Mouse (Mus musculus): ENCODE results near the gene Chn2.
A peak's percentile ranks its signal among the peaks of the same experiment; 100 is the strongest.

Gene Chn2

GRCm38 (mm10) chr6:54039357-54039804 lies at the start of gene Chn2:
Chn2 (plus strand) TSS chr6:54039554.
- peak; percentile 21 for DNase-seq (ENCODE audit: low spot score)

- DNase-seq (ENCODE audit: low spot score): no peak
Observed at GRCm38 (mm10) chr6:53992386-53992785, 47.0 kb upstream of the Chn2 start.

DNA sequence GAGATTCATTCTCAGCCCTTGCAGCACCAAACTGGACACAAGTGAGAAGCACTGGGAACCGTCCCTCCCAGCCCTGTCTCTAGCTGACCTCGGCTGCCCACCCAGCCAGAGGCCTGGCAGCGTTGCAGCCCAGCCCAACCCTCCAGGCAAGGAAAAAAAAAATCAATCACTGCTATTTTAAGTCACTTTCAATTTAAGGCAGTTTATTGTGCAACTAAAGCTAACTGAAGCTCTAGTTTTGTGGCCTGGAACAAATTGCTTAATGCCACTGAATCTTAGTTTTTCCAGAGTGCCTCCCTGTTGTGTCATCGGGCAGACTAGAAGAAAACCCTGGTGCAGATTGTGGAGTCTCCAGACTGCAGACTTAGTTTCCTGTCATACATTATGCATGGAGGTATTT lies 43.8 kb upstream of the Chn2 start:
- no peak for DNase-seq (ENCODE audit: low spot score)

- DNase-seq (ENCODE audit: low spot score): no peak
Observed at GRCm38 (mm10) chr6:53996226-53996955, 43.0 kb upstream of the Chn2 start.

DNA sequence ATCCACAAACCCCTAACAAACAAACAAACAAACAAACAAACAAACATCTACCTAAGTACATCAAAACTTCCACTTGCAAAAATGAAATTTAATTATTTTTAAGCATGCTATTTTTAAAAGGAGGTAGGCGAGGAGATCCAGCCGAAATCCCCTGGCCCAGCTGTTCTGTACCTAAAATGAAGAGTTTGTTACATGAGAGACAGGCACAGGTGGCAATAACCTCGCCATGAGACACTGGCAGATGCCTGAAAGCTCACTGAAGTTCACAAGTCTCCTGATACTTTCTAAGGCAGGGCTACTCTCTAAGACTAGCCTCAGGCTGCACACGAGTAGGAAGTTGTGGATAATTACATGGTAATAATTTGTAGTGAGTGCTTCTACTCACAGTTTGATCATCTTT lies 34.1 kb upstream of the Chn2 start:
- DNase-seq (ENCODE audit: low spot score): no peak

- no peak for DNase-seq (ENCODE audit: low spot score)
Observed at GRCm38 (mm10) chr6:54008448-54009120, 30.8 kb upstream of the Chn2 start.

- no peak for DNase-seq (ENCODE audit: low spot score)
Observed at GRCm38 (mm10) chr6:54009293-54009692, 30.1 kb upstream of the Chn2 start.

- no peak for DNase-seq (ENCODE audit: low spot score)
Observed at GRCm38 (mm10) chr6:54010362-54010761, 29.0 kb upstream of the Chn2 start.

DNA sequence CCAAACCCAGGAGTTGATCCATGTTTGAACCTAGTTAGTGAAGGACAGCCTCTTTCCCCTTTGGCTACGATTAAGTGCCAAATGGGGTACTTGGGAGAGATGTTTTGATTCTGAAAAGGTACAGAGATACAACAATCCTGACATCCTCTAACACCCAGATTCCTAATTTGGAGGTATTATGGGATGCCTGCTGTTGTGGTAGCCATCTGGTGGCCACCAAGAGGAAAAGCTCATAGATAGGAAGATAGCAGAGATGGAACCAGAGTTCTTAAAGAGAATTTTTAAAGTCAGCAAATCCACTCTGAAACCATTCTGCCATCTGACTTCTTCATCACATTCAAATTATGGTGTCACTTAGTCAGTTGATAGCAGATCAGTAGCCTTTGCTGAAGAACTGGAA lies 27.2 kb upstream of the Chn2 start:
- DNase-seq (ENCODE audit: low spot score): no peak

DNA sequence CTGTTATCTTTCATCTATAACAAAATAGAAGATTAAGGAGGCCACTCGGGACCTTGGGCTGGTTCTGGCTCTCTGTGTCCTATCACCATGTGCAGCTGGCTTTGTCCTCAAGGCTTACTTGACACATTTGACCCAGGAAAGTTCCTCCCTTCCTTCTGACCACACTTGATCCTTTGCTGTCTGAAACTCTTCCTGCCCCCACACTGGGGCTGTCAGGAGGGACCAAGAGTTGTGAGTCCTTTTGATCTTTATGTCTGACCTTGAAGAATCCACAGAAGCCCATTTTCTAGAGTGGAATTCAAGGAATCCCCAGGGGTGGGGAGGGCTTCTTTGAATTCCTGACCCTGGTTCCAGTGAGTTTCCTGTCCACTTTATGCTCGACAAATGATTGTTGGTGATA lies 21.3 kb upstream of the Chn2 start:
- no peak for DNase-seq (ENCODE audit: low spot score)

DNA sequence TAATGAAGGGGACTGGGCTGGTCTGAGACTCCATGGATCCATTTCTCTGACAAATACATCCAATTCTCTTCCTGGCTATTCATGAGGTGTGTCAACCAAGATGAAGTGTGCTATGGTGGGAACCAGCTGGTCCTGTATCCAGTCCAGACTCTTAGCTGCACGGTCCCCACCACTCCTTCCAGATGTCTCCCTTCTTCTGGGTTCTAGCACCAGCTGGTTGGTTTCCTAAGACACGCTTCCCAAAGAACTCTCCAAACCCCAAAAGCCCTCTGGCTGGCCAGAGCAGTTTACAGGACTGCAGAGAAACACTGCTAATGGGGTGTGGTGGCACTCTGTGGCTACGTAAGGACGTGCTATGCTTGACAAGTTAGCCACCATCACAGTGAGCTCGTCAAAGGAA lies 20.5 kb upstream of the Chn2 start:
- DNase-seq (ENCODE audit: low spot score): no peak

- no peak for DNase-seq (ENCODE audit: low spot score)
Observed at GRCm38 (mm10) chr6:54021123-54021789, 18.1 kb upstream of the Chn2 start.

GRCm38 (mm10) chr6:54023846-54024245 lies 15.5 kb upstream of the Chn2 start:
- DNase-seq (ENCODE audit: low spot score): no peak

DNA sequence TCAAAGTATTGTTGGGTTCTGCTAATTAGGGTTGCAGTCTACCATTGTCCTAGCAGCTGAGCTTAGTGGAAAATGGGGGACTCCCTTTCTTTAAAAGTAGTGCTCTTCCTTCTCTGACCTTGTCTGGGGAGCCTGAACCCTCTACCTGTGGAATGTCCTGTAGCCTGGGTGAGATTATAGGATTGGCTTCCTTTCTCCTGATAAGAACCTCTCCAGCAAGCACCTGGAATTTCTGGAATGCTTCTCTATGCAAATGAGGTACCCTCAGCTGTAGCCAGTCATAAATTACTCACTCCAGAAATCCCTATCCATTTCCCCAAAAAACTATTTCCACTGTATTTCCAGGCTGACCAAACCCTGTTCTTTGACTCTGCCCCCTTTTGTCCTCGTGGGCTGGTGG lies 10.6 kb upstream of the Chn2 start:
- DNase-seq (ENCODE audit: low spot score): no peak

- no peak for DNase-seq (ENCODE audit: low spot score)
Observed at GRCm38 (mm10) chr6:54030351-54030750, 9.0 kb upstream of the Chn2 start.

- DNase-seq (ENCODE audit: low spot score): no peak
Observed at GRCm38 (mm10) chr6:54030776-54031175, 8.6 kb upstream of the Chn2 start.

GRCm38 (mm10) chr6:54034471-54034870 lies 4.9 kb upstream of the Chn2 start:
- peak; percentile 40 for DNase-seq (ENCODE audit: low spot score)

- no peak for DNase-seq (ENCODE audit: low spot score)
Observed at GRCm38 (mm10) chr6:54035548-54035947, 3.8 kb upstream of the Chn2 start.

DNA sequence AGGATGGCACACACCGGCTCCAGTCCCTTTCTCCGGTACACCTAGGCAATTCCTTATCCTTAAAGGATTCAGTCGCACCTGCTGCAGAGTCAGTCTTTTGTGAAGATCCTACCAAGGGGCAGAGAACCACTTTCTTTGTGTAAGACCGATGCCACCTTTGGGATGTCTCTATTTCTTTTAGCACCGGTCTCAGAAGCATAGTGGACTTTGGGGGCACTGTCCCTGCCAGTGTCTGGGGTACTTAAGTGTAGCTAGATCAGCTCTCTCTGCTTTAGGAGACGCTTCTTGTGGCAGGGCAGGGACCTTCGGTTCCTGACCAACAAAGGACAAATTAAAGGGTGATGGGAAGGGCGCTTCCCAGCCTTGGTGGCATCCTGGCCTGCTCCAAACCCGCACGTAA lies 488 bp upstream of the Chn2 start:
- DNase-seq (ENCODE audit: low spot score): no peak

DNA sequence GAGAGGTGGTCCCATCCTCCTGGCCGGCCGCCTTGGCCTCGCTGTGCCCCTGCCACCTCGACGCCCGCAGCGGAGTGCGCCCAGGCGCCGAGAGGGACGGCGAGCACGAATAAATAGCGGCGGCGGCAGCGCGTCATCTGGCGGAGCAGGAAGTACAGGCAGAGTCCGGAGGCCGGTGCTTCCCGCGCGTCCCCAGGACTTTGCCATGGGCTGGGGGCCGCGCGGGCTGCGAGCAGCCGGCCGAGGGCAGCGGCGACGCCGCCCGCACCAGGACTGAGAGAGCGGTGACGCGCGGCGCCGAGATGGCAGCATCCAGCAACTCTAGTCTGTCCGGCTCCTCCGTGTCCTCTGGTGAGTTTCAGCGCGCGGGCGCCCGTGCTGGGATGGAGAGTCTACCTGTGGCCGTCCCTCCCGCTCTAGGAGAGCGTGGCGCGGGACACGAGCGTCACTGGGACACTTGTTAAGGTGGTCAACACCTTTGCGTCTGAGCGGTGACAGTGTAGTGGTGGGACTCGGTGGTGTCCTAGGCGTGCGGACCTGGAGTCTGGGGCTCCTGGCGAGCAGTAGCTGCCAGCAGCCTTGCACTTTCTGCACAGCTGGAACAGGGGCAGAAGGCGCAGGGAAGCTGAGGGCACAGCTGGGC lies 572 bp downstream of the Chn2 start:
- DNase-seq (ENCODE audit: low spot score): peak; percentile 23

DNA sequence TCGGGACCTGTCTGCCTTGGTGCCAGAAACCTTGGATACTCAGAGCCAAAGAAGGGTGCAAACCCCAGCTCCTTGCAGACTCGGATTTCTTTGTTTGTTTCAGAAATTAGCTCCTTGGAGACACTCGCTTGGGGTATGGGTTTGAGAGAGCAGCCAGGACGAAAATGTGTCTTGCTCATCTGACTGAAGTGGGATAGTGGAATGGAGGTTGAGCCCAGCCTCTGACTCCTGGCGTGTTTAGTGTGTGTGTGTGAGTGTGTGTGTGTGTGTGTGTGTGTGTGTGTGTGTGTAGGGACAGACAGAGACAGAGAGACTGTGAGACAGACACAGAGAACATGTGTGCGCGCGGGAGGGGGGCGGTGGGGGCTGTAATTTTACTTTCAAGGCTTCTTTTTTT lies 1.1 kb downstream of the Chn2 start:
- no peak for DNase-seq (ENCODE audit: low spot score)

GRCm38 (mm10) chr6:54041386-54042043 lies 2.2 kb downstream of the Chn2 start:
- no peak for DNase-seq (ENCODE audit: low spot score)
